Mouse (Mus musculus): ENCODE results near the gene Ap2a2.
"Not testable (repeated sequence)": the region's sequence is repeated elsewhere in the genome, so short reads cannot be mapped to it uniquely, and the experiment has no call there.

Ap2a2 gene

GRCm38 (mm10) chr7:141559726-141560325, 2.1 kb upstream of the Ap2a2 start:
- no peak for DNase-seq (ENCODE audit: low spot score)

GRCm38 (mm10) chr7:141560471-141560870, 1.5 kb upstream of the Ap2a2 start:
- DNase-seq (ENCODE audit: low spot score), result no peak

- DNase-seq (ENCODE audit: low spot score), result no peak
Measured at GRCm38 (mm10) chr7:141562421-141562851, 463 bp downstream of the Ap2a2 start.

GRCm38 (mm10) chr7:141562852-141563427, 967 bp downstream of the Ap2a2 start:
- peak; percentile 68 for DNase-seq (ENCODE audit: low spot score)

- DNase-seq (ENCODE audit: low spot score), result no peak
Measured at GRCm38 (mm10) chr7:141564561-141564960, 2.6 kb downstream of the Ap2a2 start.

- no peak for DNase-seq (ENCODE audit: low spot score)
Measured at GRCm38 (mm10) chr7:141566587-141566986, 4.6 kb downstream of the Ap2a2 start.

- DNase-seq (ENCODE audit: low spot score), result no peak
Measured at GRCm38 (mm10) chr7:141569283-141569803, 7.4 kb downstream of the Ap2a2 start.

GRCm38 (mm10) chr7:141569916-141570315, 7.9 kb downstream of the Ap2a2 start:
- DNase-seq (ENCODE audit: low spot score), result no peak

GRCm38 (mm10) chr7:141570625-141571295, 8.8 kb downstream of the Ap2a2 start:
- no peak for DNase-seq (ENCODE audit: low spot score)

GRCm38 (mm10) chr7:141574041-141574440, 12.1 kb downstream of the Ap2a2 start:
- no peak for DNase-seq (ENCODE audit: low spot score)

- no peak for DNase-seq (ENCODE audit: low spot score)
Measured at GRCm38 (mm10) chr7:141575481-141575880, 13.5 kb downstream of the Ap2a2 start.

- no peak for DNase-seq (ENCODE audit: low spot score)
Measured at GRCm38 (mm10) chr7:141577801-141578200, 15.8 kb downstream of the Ap2a2 start.

- no peak for DNase-seq (ENCODE audit: low spot score)
Measured at GRCm38 (mm10) chr7:141578511-141578910, 16.5 kb downstream of the Ap2a2 start.

GRCm38 (mm10) chr7:141578943-141579342, 17.0 kb downstream of the Ap2a2 start:
- DNase-seq (ENCODE audit: low spot score), result no peak

GRCm38 (mm10) chr7:141581323-141581722, 19.4 kb downstream of the Ap2a2 start:
- no peak for DNase-seq (ENCODE audit: low spot score)

GRCm38 (mm10) chr7:141584048-141584841, 22.3 kb downstream of the Ap2a2 start:
- no peak for DNase-seq (ENCODE audit: low spot score)

- DNase-seq (ENCODE audit: low spot score), result peak; percentile 35
Measured at GRCm38 (mm10) chr7:141585288-141585687, 23.3 kb downstream of the Ap2a2 start.

GRCm38 (mm10) chr7:141585881-141586280, 23.9 kb downstream of the Ap2a2 start:
- no peak for DNase-seq (ENCODE audit: low spot score)

GRCm38 (mm10) chr7:141588890-141589289, 26.9 kb downstream of the Ap2a2 start:
- DNase-seq (ENCODE audit: low spot score), result no peak

- DNase-seq (ENCODE audit: low spot score), result not testable (repeated sequence)
Measured at GRCm38 (mm10) chr7:141590249-141590648, 28.3 kb downstream of the Ap2a2 start.

GRCm38 (mm10) chr7:141590959-141591358, 29.0 kb downstream of the Ap2a2 start:
- no peak for DNase-seq (ENCODE audit: low spot score)

- DNase-seq (ENCODE audit: low spot score), result no peak
Measured at GRCm38 (mm10) chr7:141592096-141592495, 30.1 kb downstream of the Ap2a2 start.
